Mouse (Mus musculus): ENCODE results near the gene Grin2b. TPM values are rescaled to one million over a fixed set of nuclear protein-coding genes. Genes with fewer than 3 reads are reported as not detected.

Gene Grin2b
- polyA plus RNA-seq, 1 experiment = 0.61 TPM

DNA sequence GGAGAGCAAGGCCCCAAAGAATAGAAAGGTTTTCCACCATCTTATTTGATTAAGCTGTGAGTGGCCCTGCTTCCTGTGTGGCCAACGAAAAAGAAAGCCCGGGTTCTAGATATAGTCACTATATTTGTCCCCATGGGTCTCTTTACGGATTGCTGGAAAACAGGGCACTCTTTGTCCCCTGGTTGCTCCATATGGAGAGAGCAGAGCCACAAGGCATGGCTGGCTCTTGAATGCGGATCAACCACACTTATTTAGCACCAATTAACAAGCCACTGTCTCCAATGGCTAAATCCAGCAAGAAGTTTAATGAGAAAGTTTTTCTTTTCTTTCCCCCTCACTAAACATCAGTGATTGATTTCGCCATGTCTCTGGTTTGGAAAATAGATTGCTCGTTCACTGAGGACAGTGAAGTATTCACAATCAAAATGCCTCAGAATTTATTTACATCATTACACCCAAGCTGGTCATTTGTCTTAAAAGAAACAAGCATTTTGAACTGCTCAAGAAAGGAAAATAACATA, 240.9 kb downstream of the Grin2b start:
- TF ChIP-seq POLR2A (IDR thresholded peaks at IDR 0.05; ENCODE audit: low read depth, low read length) = no peak
- no peak for TF ChIP-seq CTCF (IDR thresholded peaks at IDR 0.05; ENCODE audit: borderline replicate concordance, insufficient read depth, low read length)
- no peak overlapping the region for H3K27ac ChIP-seq (ENCODE audit: insufficient read depth, low read length)
- H3K4me1 ChIP-seq (ENCODE audit: control insufficient read depth, insufficient read depth, low read length) = no peaks in the 10 kb centered on the region
- no peak overlapping the region for H3K4me3 ChIP-seq (ENCODE audit: insufficient read depth, low read length)

DNA sequence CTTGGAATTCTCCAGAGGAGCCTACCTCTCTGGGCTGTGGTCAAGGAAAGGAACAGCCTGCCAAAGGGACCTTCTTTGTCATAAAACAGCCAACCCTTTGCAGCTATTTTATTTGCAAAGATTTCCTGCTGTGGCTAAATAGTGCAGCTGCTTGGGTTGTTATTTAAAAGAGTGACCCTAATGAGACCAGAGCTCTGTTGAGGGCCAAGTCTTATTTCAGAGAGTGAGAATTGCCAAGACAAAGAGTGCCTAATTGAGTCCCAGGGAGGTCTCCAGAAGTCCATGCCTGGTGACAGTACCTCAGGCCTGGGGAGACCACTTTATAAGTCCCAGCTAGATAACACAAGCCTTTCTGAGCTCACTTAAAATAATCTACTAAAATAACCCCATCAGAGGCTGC, 255.6 kb downstream of the Grin2b start:
- no peaks in the 10 kb centered on the region for H3K4me1 ChIP-seq (ENCODE audit: control insufficient read depth, insufficient read depth, low read length)
- no peak overlapping the region for H3K4me3 ChIP-seq (ENCODE audit: insufficient read depth, low read length)
- no peak for TF ChIP-seq CTCF (IDR thresholded peaks at IDR 0.05; ENCODE audit: borderline replicate concordance, insufficient read depth, low read length)
- no peak for TF ChIP-seq POLR2A (IDR thresholded peaks at IDR 0.05; ENCODE audit: low read depth, low read length)
- H3K27ac ChIP-seq (ENCODE audit: insufficient read depth, low read length) = no peak overlapping the region

DNA sequence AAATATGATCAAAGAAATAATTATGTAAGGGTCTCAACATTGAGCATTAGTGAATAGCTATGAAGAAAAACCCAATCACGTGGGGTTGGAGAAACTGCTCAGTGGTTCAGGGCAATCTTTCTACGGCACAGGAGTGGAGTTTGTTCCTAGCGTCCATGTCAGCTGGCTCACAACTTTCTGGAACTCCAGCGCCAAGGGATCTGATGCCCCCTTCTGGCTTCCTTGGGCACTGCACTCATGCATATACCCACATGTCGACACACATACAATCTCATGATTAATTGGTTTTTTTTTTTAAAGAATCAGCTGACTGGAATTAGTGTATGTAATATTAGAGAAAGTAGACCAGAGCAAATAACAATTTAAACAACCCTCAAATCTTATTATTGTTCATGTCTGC, 258.7 kb downstream of the Grin2b start:
- TF ChIP-seq POLR2A (IDR thresholded peaks at IDR 0.05; ENCODE audit: low read depth, low read length) (no peak), CTCF (IDR thresholded peaks at IDR 0.05; ENCODE audit: borderline replicate concordance, insufficient read depth, low read length) (no peak)
- Histone ChIP-seq H3K4me1 (ENCODE audit: control insufficient read depth, insufficient read depth, low read length) (no peaks in the 10 kb centered on the region), H3K27ac (ENCODE audit: insufficient read depth, low read length) (no peak overlapping the region), H3K4me3 (ENCODE audit: insufficient read depth, low read length) (no peak overlapping the region)

DNA sequence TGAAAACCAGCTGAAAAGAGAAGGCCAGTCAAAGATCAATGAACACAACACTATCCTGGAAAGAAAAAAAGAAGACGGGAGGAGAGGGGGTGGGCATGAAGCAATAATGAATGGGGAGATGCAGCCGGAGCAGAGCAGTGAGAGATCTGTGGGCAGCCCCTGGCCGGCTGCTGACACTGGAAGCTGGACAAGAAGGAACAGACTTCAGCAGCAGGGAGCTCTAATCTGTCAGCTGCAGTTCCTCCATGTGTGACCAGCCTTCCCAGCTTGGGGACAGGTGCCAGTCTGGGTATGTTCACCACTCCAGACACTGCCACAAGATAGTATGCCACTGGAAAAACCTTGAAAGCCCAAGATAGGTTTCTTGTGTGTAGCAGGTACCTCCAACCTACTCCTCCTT, 261.2 kb downstream of the Grin2b start:
- Histone ChIP-seq H3K27ac (ENCODE audit: insufficient read depth, low read length) (no peak overlapping the region), H3K4me3 (ENCODE audit: insufficient read depth, low read length) (no peak overlapping the region), H3K4me1 (ENCODE audit: control insufficient read depth, insufficient read depth, low read length) (no peaks in the 10 kb centered on the region)
- TF ChIP-seq POLR2A (IDR thresholded peaks at IDR 0.05; ENCODE audit: low read depth, low read length) (no peak), CTCF (IDR thresholded peaks at IDR 0.05; ENCODE audit: borderline replicate concordance, insufficient read depth, low read length) (no peak)

DNA sequence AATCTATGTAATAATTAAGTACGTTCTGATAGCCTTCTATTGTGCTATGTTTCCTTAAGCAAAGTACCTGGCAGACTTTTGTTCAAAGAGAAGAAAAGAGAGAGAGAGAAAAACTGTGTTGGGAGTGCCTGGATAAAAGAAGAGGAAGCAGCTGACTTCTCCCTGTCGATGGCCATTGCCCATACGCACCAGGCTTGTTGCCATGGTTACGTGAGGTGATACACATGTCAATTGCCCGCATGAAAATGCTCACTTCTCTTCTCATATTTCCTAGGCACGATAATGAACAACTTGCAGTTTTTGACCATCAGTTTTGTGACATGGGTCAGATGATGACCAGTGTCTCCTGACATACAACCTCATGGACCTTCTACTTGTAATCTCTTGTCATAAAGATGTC, 262.2 kb downstream of the Grin2b start:
- no peaks in the 10 kb centered on the region for H3K4me1 ChIP-seq (ENCODE audit: control insufficient read depth, insufficient read depth, low read length)
- H3K4me3 ChIP-seq (ENCODE audit: insufficient read depth, low read length) = no peak overlapping the region
- H3K27ac ChIP-seq (ENCODE audit: insufficient read depth, low read length) = no peak overlapping the region
- TF ChIP-seq CTCF (IDR thresholded peaks at IDR 0.05; ENCODE audit: borderline replicate concordance, insufficient read depth, low read length) (no peak), POLR2A (IDR thresholded peaks at IDR 0.05; ENCODE audit: low read depth, low read length) (no peak)

DNA sequence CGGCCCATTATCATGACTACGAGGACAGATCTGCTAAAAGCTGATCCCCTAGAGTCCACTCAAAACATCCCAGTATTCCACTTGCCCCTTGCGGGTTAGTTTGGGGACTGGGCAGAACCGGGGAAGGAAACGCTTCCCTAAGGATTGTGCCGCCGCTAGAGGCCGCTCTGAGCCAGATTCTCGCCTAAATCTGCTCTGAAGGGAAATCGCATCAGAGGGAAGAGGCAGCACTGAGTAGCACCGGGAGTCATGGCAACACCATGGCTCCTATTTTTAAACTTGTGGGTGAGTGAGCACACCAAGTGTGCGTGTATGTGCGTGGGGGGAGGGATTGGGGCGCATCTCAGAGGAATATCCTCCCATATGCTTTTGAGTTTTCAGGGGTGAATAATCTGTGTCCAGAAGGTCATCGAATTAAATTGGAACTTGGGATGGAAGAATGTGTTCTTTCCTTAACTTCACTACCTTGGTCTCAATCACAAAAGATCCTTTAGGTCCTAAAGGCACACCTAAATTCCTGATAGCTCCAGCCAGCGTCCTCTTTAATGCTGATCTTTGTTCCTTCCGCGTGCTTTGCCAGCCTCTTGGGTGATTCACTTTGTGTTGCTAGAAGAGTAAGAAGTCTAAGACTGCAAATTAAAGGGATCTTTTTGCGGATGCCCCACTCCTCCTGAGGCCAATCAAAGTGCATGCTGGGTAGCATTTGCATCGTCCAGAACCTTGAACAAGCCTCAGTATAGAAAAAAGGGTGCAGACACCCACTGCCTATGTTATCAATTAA, 265.6 kb downstream of the Grin2b start:
- H3K4me1 ChIP-seq (ENCODE audit: control insufficient read depth, insufficient read depth, low read length) = no peaks in the 10 kb centered on the region
- no peak overlapping the region for H3K4me3 ChIP-seq (ENCODE audit: insufficient read depth, low read length)
- no peak overlapping the region for H3K27ac ChIP-seq (ENCODE audit: insufficient read depth, low read length)
- TF ChIP-seq POLR2A (IDR thresholded peaks at IDR 0.05; ENCODE audit: low read depth, low read length) (no peak), CTCF (IDR thresholded peaks at IDR 0.05; ENCODE audit: borderline replicate concordance, insufficient read depth, low read length) (peak; percentile 53)

DNA sequence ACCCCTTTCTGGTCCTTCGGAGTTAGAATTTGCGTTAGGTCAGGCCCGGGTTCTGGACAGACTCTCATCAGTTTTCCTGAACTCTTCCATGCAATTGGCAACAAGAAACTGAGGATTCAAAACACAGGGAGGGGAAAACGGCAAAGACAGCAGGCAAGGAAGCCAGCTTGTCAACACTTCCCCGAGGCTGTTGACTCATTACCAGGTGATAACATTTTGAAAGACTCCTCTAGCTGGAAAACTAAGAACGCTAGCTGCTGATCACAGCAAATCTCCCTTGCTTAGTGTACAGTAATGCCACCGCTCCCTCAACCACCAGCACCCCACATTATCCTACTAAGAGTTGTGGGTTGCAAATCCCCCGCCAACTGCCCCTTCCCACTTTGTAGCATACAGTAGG, 266.2 kb downstream of the Grin2b start:
- H3K4me1 ChIP-seq (ENCODE audit: control insufficient read depth, insufficient read depth, low read length) = no peaks in the 10 kb centered on the region
- TF ChIP-seq CTCF (IDR thresholded peaks at IDR 0.05; ENCODE audit: borderline replicate concordance, insufficient read depth, low read length) = no peak
- TF ChIP-seq POLR2A (IDR thresholded peaks at IDR 0.05; ENCODE audit: low read depth, low read length) = no peak
- H3K4me3 ChIP-seq (ENCODE audit: insufficient read depth, low read length) = no peak overlapping the region
- no peak overlapping the region for H3K27ac ChIP-seq (ENCODE audit: insufficient read depth, low read length)

DNA sequence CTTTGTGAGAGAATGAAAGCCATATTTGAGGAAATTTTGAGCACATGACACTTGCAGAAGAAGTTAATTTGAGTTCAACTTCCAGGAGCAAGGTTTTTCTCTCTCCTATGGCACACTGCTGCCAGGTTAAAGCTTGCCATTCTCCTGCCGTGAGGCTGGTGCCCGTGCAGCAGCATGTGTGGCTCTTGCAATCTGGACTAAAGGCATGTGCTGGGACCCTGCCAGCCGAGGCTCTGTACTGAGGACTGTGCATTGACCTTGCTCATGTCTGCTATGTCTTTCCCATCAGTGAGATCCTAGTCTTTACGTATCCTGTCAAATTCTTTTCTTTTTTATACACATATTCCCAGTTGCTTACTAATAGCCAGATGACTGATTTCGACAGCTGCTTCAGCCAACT, 268.9 kb downstream of the Grin2b start:
- H3K4me3 ChIP-seq (ENCODE audit: insufficient read depth, low read length) = no peak overlapping the region
- H3K4me1 ChIP-seq (ENCODE audit: control insufficient read depth, insufficient read depth, low read length) = no peaks in the 10 kb centered on the region
- no peak for TF ChIP-seq POLR2A (IDR thresholded peaks at IDR 0.05; ENCODE audit: low read depth, low read length)
- H3K27ac ChIP-seq (ENCODE audit: insufficient read depth, low read length) = no peak overlapping the region

DNA sequence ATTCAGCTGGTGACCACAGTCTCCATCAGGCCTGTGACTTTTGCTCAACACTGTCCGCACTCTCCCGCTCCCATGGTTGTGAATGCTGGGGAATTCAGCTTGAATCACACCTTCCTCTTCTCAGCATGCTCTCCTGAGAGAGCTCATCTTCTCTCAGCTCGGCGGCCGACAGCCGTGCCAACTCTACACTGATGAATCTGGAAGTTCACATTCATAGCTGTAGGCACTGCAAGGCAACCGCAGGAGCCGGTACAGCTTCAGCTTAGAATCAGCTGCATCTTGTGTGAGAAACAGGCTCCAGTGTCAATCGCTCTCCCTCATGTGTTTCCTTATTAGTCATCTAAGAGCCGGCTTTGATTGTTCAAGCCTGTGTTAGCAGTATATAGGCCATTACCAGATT, 272.9 kb downstream of the Grin2b start:
- TF ChIP-seq POLR2A (IDR thresholded peaks at IDR 0.05; ENCODE audit: low read depth, low read length) = no peak
- TF ChIP-seq CTCF (IDR thresholded peaks at IDR 0.05; ENCODE audit: borderline replicate concordance, insufficient read depth, low read length) = no peak
- Histone ChIP-seq H3K4me1 (ENCODE audit: control insufficient read depth, insufficient read depth, low read length) (no peaks in the 10 kb centered on the region), H3K27ac (ENCODE audit: insufficient read depth, low read length) (no peak overlapping the region), H3K4me3 (ENCODE audit: insufficient read depth, low read length) (no peak overlapping the region)

DNA sequence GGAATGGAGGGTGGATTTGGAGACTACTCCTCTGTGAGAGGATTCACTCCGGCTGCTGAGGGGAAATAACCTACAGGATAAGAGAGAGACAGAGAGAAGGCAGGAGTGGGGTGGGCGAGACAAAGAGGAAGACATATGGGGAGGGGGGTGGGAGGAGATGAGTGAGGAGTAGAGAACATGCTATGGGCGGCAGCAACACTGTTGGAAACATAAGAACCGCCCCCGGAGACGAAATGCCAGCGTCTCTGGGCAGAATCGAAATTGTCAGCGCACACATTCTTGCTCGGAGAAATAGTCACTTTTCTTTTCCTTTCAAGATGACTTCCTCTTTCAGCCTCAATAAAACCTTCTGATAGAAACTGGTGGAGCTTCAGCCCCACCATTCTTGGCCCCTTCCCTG, 274.1 kb downstream of the Grin2b start:
- H3K4me1 ChIP-seq (ENCODE audit: control insufficient read depth, insufficient read depth, low read length) = no peaks in the 10 kb centered on the region
- no peak for TF ChIP-seq POLR2A (IDR thresholded peaks at IDR 0.05; ENCODE audit: low read depth, low read length)
- no peak for TF ChIP-seq CTCF (IDR thresholded peaks at IDR 0.05; ENCODE audit: borderline replicate concordance, insufficient read depth, low read length)
- no peak overlapping the region for H3K4me3 ChIP-seq (ENCODE audit: insufficient read depth, low read length)
- H3K27ac ChIP-seq (ENCODE audit: insufficient read depth, low read length) = no peak overlapping the region
